Mouse (Mus musculus) kidney, embryonic 16.5 days (tissue): ENCODE results near the gene Gramd2. TPM values are rescaled to one million over a fixed set of nuclear protein-coding genes. Genes with fewer than 3 reads are reported as not detected.

Experiments used
- ATAC-seq: fragments of 200-750 bp; cut with Nextera tagmentation; 2 replicates; pipeline ENCODE4 v1.8.0; 2017; ENCODE audit warnings: moderate TSS enrichment; ENCODE audit not compliant: low FRiP score, low TSS enrichment
- H3K27ac ChIP-seq: fragments of 300-500 bp; sonication (generic); 2 replicates; pipeline ENCODE4 v1.5.1; 2014; ENCODE audit warnings: low read length
- H3K27me3 ChIP-seq: fragments of 300-500 bp; sonication (generic); 2 replicates; pipeline ENCODE4 v1.6.1; 2014; ENCODE audit warnings: low read length, control low read depth, mixed read lengths; ENCODE audit not compliant: insufficient read depth
- H3K36me3 ChIP-seq: fragments of 300-500 bp; sonication (generic); 2 replicates; pipeline ENCODE4 v1.6.1; 2014; ENCODE audit warnings: low read length, control low read depth, mixed read lengths; ENCODE audit not compliant: insufficient read depth
- H3K4me1 ChIP-seq: fragments of 300-500 bp; sonication (generic); 2 replicates; pipeline ENCODE4 v1.6.1; 2014; ENCODE audit warnings: low read length, control low read depth, mixed read lengths; ENCODE audit not compliant: insufficient read depth
- H3K4me2 ChIP-seq: fragments of 300-500 bp; sonication (generic); replicated peaks from 2 replicates; pipeline ENCODE4 v1.6.1; 2014; ENCODE audit warnings: low read depth, low read length
- H3K4me3 ChIP-seq: fragments of 300-500 bp; sonication (generic); 2 replicates; pipeline ENCODE4 v1.5.1; 2014; ENCODE audit warnings: mild to moderate bottlenecking, low read length
- H3K9ac ChIP-seq: fragments of 300-500 bp; sonication (generic); replicated peaks from 2 replicates; pipeline ENCODE4 v1.6.1; 2014; ENCODE audit warnings: low read length
- H3K9me3 ChIP-seq: fragments of 300-500 bp; sonication (generic); 2 replicates; pipeline ENCODE4 v1.6.1; 2016; ENCODE audit warnings: low read length, control low read depth
- WGBS: fragments of 180-500 bp; shearing (Covaris S2); extraction: QIAGEN DNeasy Blood & Tissue Kit; methylation state at CpG from one replicate; pipeline ENCODE4 v1.1.7; 2014; 5-methylcytosine and 5-hydroxymethylcytosine counted together
- polyA plus RNA-seq: library from polyadenylated mRNA; unstranded; fragments of >200 nt; fragmentation: Nextera tagmentation; extraction: Ambion mirVana; gene quantifications from 2 replicates; pipeline ENCODE4 v1.2.1, GENCODE M21; 2015

Gene Gramd2
- polyA plus RNA-seq, 1 experiment from 2014 or later = 1.4 TPM

DNA sequence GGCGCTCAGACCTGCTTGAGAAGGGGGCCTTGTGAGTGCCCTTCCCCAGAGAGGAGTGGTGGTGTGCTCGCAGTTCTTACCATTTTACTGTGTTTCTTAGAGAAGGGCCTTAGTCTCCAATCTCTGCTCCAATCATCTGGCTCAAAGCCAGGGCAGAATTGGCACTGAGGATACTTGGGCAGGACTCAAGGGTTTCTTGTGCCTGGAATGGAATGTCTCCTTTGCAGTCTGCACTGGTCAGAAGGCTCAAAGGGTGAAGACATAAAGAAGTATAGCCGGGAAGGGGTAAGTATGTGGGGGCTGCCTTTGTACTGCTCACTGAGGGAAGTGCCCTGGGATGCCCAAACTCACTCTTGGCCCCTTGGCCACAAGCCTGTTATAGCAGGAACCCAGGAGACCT, 29.3 kb downstream of the Gramd2 start:
- Histone ChIP-seq H3K9me3 (no peaks in the 10 kb centered on the region), H3K4me3 (no peak overlapping the region), H3K4me2 (no peak overlapping the region), H3K4me1 (no peaks in the 10 kb centered on the region), H3K27me3 (no peaks in the 10 kb centered on the region), H3K36me3 (no peaks in the 10 kb centered on the region), H3K9ac (no peak overlapping the region), H3K27ac (no peak overlapping the region; the same call in 1 of the 2 replicates)
- ATAC-seq = no peak
- 75% methylated on average over 3 of the region's 3 CpGs for WGBS

DNA sequence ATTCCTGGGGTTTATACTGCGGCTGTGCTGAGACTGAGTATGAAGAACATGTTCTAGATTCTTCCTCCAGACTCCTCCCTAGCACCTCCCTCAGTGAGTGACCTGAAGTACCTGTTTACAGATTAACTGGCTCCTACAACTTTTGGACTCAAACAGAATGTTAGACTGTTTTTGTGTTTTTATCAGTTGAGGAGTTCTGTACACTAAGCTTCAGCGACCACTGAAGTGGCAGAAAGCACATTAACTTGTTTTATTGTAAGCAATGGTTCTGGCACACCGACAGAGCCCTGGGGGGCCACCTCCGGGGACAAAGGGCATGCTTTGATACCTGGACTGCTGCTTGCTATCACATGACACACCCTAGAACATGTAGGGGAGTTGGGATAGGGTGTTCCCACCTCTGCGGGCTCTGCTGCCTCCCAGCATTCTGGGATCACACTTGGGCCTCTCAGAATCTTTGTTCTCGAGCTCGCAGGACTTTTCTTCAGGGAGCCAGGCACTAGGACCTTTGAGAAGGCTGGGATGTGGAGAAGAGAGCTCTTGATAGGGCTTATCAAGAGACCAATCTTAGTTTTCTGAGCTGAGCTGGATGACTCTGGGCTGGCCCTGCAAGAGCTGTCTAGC, 36.4 kb downstream of the Gramd2 start:
- no peak overlapping the region for H3K9ac ChIP-seq
- no peaks in the 10 kb centered on the region for H3K9me3 ChIP-seq
- H3K27ac ChIP-seq = 0 out of 2 replicates have a peak overlapping the region, but pooled peaks have one; percentile 23
- WGBS = 49% methylated on average over 7 of the region's 7 CpGs
- no peak overlapping the region for H3K4me3 ChIP-seq
- ATAC-seq = 0 out of 2 replicates have a peak, but pooled peaks have one; percentile 42
- no peak overlapping the region for H3K4me2 ChIP-seq
- no peaks in the 10 kb centered on the region for H3K27me3 ChIP-seq
- H3K4me1 ChIP-seq = 0 out of 2 replicates have a peak, but pooled peaks cover 3% of the 10 kb centered on the region
- H3K36me3 ChIP-seq = no peaks in the 10 kb centered on the region

DNA sequence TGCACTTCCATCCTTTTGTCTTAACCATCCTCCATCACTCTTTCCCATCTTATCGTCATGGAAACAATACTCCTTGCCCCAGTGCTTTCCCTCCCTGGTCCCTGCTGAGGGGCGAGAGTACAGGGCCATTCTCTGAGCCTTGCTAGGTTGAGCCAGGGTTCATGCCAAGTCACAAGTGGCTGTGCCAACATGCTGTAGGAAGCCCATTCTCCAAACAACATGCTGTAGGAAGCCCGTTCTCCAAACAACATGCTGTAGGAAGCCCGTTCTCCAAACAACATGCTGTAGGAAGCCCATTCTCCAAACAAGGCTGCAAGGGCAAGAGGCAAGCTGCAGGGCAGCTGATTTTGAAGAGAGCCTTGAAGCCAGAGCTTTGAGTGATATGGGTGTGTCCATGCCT, 38.3 kb downstream of the Gramd2 start:
- no peak for ATAC-seq
- Histone ChIP-seq H3K4me3 (no peak overlapping the region), H3K9me3 (no peaks in the 10 kb centered on the region), H3K27me3 (no peaks in the 10 kb centered on the region), H3K4me1 (peaks cover 4% of the 10 kb centered on the region), H3K36me3 (no peaks in the 10 kb centered on the region), H3K9ac (no peak overlapping the region), H3K27ac (no peak overlapping the region), H3K4me2 (no peak overlapping the region)
- WGBS = 95% methylated on average over 4 of the region's 4 CpGs

DNA sequence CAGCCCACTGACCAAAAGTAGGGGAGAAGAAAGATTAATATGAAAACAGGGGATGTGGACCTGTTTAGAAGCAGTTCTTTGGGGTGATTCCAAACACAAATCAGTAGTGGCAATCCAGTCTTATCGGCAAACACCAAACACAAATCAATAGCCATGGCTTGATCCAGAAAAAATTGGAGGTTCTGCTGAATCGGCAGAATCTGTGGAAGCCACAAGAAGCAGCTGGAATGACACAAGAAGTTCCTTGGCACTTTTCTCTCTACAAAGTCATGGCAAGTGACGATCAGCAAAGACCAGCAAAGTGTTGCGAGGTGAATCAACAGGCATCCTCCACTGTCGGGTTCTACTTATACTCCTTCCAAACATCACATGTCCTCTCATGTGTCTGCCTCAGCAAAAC, 41.2 kb downstream of the Gramd2 start:
- H3K4me3 ChIP-seq = no peak overlapping the region
- H3K9ac ChIP-seq = no peak overlapping the region
- no peak for ATAC-seq
- no peaks in the 10 kb centered on the region for H3K36me3 ChIP-seq
- no peaks in the 10 kb centered on the region for H3K9me3 ChIP-seq
- 80% methylated on average over 5 of the region's 5 CpGs for WGBS
- no peak overlapping the region for H3K4me2 ChIP-seq
- no peaks in the 10 kb centered on the region for H3K27me3 ChIP-seq
- H3K4me1 ChIP-seq = peaks cover 31% of the 10 kb centered on the region
- no peak overlapping the region for H3K27ac ChIP-seq

DNA sequence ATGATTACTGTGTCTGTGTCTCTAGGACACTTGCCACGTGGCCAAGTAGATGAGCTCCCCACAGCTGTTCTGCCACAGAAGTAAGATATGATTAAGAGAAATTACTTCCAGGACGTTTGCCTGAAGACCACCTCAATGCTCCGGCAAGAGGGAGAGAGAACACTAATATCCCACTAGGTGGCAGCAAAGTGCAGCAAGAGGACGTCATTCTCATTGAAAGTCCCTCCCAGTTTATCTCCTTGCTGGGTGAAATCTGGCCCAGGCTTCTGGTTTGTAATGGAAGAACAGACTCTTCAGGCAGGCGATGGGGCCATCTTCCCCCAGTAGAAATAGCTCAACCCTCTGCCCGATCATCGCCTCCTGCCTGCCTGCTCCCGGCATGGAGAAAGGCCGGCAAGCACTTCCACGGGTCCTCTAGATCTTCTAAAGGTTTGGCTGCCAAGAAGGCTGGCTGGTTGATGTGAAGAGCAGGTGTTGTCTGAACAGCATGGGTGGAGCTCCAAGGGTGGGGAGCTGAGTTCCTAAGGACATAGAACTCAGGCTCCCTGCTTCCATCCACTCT, 43.2 kb downstream of the Gramd2 start:
- Histone ChIP-seq H3K4me3 (peak overlapping the region; percentile 30), H3K36me3 (no peaks in the 10 kb centered on the region), H3K4me2 (peak overlapping the region; percentile 56), H3K4me1 (peaks cover 34% of the 10 kb centered on the region), H3K27ac (peak overlapping the region; percentile 96), H3K27me3 (no peaks in the 10 kb centered on the region), H3K9me3 (no peaks in the 10 kb centered on the region), H3K9ac (peak overlapping the region; percentile 69)
- peak; percentile 41 for ATAC-seq
- WGBS = 15% methylated on average over 10 of the region's 10 CpGs

DNA sequence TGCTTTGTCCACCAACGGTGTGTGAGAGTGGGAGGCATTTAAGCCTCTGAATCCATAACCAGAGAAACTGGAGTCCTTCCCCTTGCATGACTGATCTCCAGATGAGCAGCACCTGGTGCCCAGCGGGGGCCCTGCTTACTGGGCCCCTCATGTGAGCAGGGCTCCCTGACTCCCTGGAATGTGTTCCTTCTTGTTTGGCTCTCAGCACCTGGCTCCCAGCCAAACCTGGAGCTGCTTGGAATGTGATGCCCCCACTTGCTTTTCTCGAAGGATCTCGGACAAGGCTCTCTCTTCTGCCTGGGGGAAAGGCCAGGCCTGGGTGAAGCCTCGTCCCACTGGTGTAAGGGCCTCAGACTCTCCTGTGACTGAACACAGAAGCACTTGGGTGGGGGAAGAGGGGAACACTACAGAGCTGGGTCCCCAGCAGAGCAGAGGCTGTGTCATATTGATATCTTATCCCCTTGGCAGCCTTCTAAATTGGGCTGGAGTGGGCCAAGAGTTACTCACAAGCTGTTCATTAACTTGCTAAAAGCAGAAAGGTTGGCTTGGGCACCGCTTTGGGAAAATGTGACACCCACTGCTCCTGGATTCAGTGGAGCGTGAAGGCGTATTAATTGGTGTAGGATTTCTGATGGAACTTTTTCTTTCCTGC, 44.0 kb downstream of the Gramd2 start:
- Histone ChIP-seq H3K27ac (peak overlapping the region; percentile 96), H3K9me3 (no peaks in the 10 kb centered on the region), H3K4me2 (peak overlapping the region; percentile 56), H3K9ac (peak overlapping the region; percentile 42), H3K27me3 (no peaks in the 10 kb centered on the region), H3K4me3 (0 out of 2 replicates have a peak overlapping the region, but pooled peaks have one; percentile 30), H3K4me1 (peaks cover 34% of the 10 kb centered on the region), H3K36me3 (no peaks in the 10 kb centered on the region)
- WGBS = 25% methylated on average over 8 of the region's 8 CpGs
- ATAC-seq = peak; percentile 93

DNA sequence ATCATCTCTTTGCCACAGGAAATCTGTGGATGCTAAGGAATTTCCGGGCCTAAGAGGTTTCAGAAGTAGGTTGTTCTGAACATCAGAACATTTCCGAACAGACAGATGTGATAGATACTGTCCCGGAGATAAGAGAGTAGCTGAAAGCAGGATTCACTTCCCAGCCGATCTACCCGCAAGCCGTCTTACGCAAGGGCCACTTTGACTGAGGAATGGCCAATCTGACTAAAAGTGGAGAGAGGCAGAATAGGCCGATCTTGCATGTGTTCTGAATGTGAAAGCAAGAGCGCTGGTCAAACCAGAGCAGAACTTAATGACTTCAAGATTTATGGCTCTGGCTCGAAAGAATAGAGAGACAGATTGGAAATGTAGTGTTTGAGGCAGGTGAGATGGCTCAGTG, 45.6 kb downstream of the Gramd2 start:
- H3K4me2 ChIP-seq = no peak overlapping the region
- H3K4me1 ChIP-seq = peaks cover 34% of the 10 kb centered on the region
- H3K9me3 ChIP-seq = no peaks in the 10 kb centered on the region
- no peak for ATAC-seq
- H3K27ac ChIP-seq = peak overlapping the region; percentile 96
- WGBS = 68% methylated on average over 10 of the region's 10 CpGs
- no peak overlapping the region for H3K9ac ChIP-seq
- no peaks in the 10 kb centered on the region for H3K36me3 ChIP-seq
- H3K27me3 ChIP-seq = no peaks in the 10 kb centered on the region
- no peak overlapping the region for H3K4me3 ChIP-seq

DNA sequence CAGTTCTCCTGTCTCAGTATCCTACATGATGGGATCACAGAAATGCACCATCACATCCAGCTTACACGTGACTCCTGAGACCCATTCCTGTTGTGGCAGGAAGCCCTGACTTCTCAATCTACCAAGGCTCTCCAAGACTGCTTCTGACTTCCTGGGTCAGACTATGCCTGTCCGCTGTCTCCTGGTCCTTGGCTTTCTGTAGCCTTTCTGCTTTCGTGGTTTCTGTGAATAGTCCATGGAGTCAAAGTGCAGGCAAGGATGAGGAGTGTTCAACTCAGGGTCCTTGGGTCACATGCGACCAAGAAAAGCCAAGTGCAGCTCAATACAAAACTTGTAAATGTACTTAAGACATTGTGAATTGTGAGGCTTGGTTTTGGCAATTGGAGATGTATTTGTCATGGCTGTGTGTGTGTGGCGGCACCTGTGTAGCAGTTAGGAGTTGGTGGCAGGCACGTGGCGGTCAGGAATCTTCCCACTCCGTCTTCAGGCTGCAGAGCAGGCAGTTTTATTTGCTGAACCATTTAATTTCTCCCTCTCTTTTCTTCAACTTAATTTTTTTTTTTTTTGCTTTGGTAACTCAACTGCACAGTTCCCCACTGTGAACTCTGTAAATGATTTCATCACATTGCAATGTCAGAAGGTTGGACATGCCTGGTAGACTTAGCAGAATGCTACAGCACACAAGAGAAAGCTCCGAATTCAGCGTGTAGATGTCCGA, 47.8 kb downstream of the Gramd2 start:
- H3K4me1 ChIP-seq = peaks cover 34% of the 10 kb centered on the region
- no peaks in the 10 kb centered on the region for H3K36me3 ChIP-seq
- 60% methylated on average over 11 of the region's 11 CpGs for WGBS
- no peaks in the 10 kb centered on the region for H3K9me3 ChIP-seq
- no peak overlapping the region for H3K4me2 ChIP-seq
- H3K4me3 ChIP-seq = no peak overlapping the region
- no peak for ATAC-seq
- H3K9ac ChIP-seq = no peak overlapping the region
- H3K27ac ChIP-seq = peak overlapping the region; percentile 89
- H3K27me3 ChIP-seq = no peaks in the 10 kb centered on the region

DNA sequence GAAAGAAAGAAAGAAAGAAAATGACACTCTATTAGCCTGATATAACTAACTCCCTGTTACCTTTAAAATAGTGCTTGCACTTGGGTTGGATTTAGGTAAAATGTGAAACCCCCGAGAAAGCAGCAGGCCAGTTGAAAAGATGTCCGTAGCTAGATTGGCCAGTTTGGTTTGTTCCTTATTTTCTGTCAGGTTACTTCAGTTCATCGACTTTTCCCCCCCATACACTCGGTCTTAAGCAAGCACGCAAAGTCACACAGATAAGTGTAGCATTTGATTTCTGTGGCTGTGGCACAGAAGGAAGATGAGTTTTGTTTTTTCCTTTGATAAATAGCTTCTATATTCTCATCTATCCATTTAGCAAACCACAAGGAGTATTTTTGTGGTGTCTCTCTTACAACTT, 51.2 kb downstream of the Gramd2 start:
- no peak overlapping the region for H3K4me2 ChIP-seq
- H3K27ac ChIP-seq = no peak overlapping the region
- no peak for ATAC-seq
- H3K36me3 ChIP-seq = no peaks in the 10 kb centered on the region
- H3K9me3 ChIP-seq = no peaks in the 10 kb centered on the region
- 89% methylated on average over 5 of the region's 5 CpGs for WGBS
- H3K4me3 ChIP-seq = no peak overlapping the region
- no peak overlapping the region for H3K9ac ChIP-seq
- peaks cover 6% of the 10 kb centered on the region; the same call in 1 of the 2 replicates for H3K4me1 ChIP-seq
- H3K27me3 ChIP-seq = no peaks in the 10 kb centered on the region
